Mouse (Mus musculus) testis, adult 2 months (tissue): ENCODE data around the gene Zfp422.

ENCODE experiments used
- CTCF ChIP-seq: fragments of 200-500 bp; IDR thresholded peaks from 2 replicates; pipeline ENCODE4 v1.5.1; 2012; ENCODE audit warnings: low read depth, mild to moderate bottlenecking, inconsistent platforms, low read length, moderate library complexity; ENCODE audit not compliant: control insufficient read depth, insufficient read depth, insufficient replicate concordance
- POLR2A ChIP-seq: fragments of 200-500 bp; IDR thresholded peaks from 2 replicates; pipeline ENCODE4 v1.6.1; 2012; ENCODE audit warnings: low read depth, mild to moderate bottlenecking, inconsistent platforms, low read length, moderate library complexity; ENCODE audit not compliant: control insufficient read depth

DNA sequence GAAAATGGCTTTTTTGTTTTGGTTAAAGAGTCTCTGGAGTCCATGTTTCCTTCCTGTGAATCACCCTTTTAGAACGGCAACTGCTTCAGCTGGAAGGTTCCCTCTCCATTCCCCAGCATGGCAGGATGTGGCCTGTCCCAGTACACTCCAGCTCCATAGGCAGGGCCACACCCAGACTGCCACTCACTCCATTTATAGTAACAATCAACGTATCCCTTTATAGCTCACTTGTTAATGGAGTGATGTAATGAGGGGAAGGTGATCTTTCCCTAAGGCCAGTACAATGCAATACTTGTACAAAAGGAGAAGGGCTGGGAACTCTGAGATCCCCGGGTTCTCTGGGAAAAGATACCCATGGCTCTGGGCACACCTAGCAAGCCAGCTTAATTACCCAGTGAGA, 15.5 kb upstream of the Zfp422 start:
- no peak for TF ChIP-seq CTCF
- TF ChIP-seq POLR2A: no peak
